Mouse (Mus musculus): ENCODE data around the gene Tcf20. TPM values are rescaled to one million over a fixed set of nuclear protein-coding genes. Genes with fewer than 3 reads are reported as not detected.
A peak's percentile ranks its signal among the peaks of the same experiment; 100 is the strongest.

Gene Tcf20
- total RNA-seq (2022) = 10 to 100 TPM; 56.2 to 63.4 (median 59.7) TPM

DNA sequence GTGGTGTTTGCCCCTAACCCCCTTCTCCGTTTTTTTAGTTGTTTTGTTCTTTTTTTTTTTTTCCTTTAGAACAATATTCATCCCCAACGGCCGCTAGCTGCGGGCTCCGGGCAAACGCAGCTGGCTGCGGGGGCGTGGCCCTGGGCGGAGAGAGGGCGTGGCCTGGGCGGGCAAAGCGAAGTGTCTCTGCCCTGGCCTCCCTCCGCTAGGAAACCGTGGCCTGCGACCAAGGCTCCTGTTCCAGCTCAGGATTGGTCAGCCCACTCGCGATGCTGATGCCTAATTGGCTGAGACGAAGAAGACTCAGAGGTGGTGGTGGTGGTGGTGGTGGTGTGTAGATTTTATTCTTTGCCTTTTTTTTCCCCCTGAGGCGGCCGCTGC is at the start of gene Tcf20:
TSS of gene Tcf20 (minus strand) at position 141 of the 381 bp plus-strand sequence.
- peak; percentile 91 for DNase-seq (ENCODE audit: low spot score)

GRCm38 (mm10) chr15:83036900-83037519 is 49.3 kb upstream of the Tcf20 start:
- DNase-seq (ENCODE audit: low spot score) = no peak

- no peak for DNase-seq (ENCODE audit: low spot score)
Observed at GRCm38 (mm10) chr15:83036089-83036488, 48.4 kb upstream of the Tcf20 start.

DNA sequence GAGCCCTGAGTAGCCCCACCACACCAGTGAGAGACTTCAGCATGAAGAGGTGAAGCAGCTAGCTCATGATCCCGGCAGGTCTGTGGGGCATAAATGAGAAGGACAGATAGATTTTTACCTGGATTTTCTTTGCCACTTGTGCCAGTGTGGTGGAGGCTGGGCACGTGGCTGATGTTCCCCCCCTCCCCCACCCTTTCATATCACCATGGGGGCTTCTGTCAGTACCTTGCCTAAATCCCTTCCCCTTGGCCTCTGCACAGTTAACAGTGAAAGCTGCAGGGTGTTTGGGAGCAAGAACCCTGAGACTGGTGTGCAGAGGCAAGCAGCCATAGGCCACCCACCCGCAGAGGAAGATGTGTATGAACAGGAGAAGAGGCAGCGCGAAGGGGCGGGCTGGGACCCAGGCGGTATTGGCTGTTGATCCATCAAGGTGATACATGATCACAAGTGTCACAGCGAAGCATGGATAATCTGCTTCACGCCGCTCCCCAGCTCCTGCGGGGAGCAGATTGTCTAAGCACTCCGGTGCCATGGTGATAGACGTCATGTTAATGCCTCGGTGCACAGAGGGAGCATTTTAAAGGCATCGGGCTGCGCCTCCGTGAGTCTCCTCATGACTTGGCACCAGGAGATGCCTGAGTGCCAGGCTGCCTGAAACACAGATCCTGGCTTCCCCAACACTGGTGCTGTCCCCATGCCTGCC is 46.8 kb upstream of the Tcf20 start:
- no peak for DNase-seq (ENCODE audit: low spot score)

DNA sequence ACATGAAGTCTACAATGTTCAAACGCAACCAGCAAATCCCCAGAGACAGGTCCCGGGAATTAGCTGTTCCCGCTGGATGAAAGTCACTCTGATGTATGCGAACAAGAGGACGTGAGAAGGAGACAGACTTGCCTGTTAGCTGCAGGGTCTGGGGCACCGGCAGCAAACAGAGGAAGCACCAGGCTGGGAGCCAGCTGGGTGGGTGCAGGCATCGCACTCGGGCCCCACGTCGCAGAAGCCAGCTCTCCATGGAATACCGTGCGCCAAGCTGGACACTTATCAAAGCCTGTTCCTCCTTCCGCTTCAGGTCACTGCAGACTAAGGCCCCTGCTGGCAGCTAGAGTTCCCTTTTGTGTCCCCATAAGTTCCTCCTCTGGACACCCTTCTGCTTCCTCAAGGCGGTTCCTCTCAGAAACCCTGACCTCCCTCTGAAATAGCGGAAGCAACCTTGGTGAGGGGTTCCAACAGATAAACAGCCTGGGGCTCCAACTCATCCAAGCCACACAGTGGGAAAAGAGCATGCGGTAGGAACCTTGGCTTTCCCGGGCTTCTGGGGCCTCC is 45.4 kb upstream of the Tcf20 start, which contains the start of gene Nfam1:
TSS of gene Nfam1 (minus strand) at position 326 of the 561 bp plus-strand sequence.
- peak; percentile 46 for DNase-seq (ENCODE audit: low spot score)

GRCm38 (mm10) chr15:83030884-83031283 is 43.2 kb upstream of the Tcf20 start:
- no peak for DNase-seq (ENCODE audit: low spot score)

DNA sequence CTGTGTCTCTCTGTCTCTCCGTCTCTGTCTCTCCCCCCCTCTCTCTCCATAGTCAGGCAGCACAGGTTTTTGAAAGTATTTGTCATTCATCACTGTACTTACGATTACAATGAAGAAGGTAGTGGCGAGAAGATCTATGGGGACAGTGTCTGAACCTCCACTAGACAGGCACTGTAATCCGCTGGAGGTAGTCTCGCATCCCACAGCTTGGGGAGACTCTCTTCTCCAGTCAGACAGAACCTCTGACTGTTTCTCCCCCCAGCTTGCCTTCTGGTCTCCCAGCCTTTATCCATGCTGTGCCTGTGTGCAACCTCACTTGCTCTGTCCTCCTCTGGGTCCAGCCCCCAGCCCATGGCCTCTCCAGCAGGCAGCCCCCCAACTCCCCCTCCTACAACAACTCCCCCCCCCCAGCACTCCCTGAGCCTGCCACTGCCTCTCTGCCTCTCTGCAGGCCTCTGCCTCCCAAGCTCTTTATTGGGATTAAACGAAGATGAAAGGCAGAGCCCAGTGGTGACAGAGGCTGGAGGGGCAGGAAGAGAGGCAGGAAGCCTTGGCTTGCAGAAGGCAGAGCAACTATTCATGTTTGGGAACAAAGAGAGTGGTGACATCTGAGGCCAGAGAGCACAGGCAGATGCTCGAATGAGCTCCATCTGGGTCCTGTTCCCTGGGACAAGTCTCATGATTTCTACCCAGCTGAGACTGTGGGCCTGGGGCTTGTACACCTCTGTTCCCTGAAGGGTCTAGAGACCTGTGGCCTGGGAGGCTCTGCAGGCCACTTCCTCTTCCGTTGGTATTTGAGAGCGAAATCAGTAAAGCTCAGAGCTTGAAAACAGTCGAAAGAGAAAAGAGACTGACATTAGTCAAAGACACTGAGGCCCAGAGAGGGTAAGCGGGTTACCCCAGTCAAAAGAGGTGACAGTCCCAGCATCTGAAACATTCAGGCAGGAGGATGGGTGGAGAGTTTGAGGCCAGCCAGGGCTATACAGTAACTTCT is 42.4 kb upstream of the Tcf20 start:
- no peak for DNase-seq (ENCODE audit: low spot score)

DNA sequence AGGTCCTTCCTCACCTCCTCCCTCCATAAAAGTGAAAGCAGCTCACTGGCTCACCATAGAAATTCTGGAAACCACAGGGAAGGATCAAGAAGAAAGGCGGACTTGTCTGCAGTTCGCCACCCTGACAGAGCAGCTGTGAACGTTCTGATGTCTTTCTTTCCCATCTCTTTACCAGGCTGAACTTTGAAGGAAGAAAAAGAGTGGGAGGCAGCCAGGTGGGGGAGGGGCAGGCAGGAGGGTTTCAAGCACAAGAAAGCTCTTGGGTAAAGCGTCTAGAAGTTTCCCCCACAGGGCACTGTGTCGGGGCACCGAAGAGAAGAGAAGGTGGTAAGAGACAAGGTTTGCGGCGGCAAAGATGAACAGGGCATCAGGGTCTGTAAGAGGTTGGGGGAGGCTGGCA is 38.5 kb upstream of the Tcf20 start:
- DNase-seq (ENCODE audit: low spot score) = no peak

- no peak for DNase-seq (ENCODE audit: low spot score)
Observed at GRCm38 (mm10) chr15:83025041-83025760, 37.5 kb upstream of the Tcf20 start.

GRCm38 (mm10) chr15:83022947-83023346 is 35.3 kb upstream of the Tcf20 start:
- DNase-seq (ENCODE audit: low spot score) = no peak

DNA sequence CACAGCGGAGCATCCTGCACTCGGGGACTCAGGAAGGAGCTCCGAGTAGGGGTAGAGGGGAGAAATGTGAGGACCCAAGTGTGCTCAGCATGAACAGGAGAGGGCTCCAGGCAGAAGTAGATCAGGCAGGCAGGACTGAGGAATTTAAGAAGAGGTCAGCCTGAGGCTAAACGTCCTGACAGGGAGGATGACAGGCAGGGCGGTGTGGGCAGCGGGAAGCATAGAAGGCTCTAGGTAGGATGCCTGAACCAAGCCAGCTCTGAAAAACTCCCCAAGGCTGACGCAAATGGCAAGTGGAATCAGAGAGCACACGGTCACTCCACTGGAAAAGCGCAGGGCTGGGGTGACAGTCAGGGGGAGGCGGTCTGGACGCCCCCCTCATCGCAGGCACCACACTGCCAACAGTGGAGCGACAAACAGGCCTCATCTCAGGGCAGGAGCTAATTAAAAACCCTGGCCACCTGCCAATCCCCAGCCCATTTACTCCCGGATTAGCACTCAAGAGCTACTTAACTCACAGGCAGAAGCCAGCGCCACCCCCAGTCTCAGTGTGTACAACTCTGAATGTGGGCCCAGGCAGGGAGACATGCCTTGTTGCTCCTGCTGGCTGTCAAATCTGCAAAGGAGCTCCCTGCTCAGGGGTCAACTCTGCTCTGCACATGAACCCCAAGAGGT is 23.5 kb upstream of the Tcf20 start:
- peak; percentile 53 for DNase-seq (ENCODE audit: low spot score)

GRCm38 (mm10) chr15:83010423-83010822 is 22.8 kb upstream of the Tcf20 start:
- no peak for DNase-seq (ENCODE audit: low spot score)

DNA sequence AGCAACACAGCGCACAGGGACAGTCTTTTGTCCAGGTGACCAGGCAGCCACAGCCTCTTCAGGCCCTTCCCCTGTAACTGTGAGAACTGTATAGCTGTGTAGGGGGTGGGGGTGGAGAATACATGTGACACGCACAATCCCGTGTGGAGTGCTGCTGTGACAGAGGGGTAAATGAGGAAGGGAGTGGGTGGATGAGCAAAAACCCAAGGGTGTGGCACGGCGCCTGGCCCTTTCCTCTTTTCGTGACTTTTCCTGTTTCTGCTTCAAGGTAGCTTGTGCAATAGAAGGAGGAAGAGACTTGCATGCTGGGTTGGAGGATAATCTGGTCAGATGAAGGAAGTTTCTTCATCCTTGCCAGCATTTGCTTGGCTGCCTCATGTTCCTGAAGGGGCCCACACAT is 21.9 kb upstream of the Tcf20 start:
- no peak for DNase-seq (ENCODE audit: low spot score)

DNA sequence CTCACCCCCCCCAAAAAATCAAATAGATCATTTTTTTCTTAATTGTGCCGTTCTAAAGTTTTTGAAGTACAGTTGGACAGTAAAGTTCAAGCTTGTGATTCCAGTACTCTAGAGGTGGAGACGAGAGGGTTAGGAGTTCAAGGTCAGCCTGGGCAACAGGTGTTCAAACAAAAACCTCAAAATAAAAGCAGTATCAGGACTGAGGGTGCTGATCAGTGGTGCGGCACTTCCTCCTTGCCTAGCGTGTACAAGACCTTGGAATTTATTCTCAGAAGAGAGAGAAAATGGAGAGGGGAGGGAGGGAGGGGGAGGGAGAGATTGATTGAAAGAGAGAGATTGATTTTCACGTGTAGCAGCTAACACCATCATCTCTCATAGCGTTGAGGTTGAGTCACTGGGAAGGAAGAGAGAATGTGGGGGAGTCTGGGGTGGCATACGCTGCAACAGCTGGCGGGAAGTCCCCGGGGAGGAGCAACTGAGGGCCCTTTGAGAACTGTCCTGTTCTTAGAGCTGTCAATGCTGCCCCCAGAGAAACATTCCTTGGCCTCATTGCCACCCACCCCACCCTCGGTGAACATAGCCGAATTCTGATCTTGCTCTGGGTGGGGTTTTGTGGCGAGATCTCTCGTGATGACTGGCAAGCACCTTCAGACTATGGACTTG is 21.2 kb upstream of the Tcf20 start:
- no peak for DNase-seq (ENCODE audit: low spot score)

- DNase-seq (ENCODE audit: low spot score) = no peak
Observed at GRCm38 (mm10) chr15:83007346-83007920, 19.8 kb upstream of the Tcf20 start.

DNA sequence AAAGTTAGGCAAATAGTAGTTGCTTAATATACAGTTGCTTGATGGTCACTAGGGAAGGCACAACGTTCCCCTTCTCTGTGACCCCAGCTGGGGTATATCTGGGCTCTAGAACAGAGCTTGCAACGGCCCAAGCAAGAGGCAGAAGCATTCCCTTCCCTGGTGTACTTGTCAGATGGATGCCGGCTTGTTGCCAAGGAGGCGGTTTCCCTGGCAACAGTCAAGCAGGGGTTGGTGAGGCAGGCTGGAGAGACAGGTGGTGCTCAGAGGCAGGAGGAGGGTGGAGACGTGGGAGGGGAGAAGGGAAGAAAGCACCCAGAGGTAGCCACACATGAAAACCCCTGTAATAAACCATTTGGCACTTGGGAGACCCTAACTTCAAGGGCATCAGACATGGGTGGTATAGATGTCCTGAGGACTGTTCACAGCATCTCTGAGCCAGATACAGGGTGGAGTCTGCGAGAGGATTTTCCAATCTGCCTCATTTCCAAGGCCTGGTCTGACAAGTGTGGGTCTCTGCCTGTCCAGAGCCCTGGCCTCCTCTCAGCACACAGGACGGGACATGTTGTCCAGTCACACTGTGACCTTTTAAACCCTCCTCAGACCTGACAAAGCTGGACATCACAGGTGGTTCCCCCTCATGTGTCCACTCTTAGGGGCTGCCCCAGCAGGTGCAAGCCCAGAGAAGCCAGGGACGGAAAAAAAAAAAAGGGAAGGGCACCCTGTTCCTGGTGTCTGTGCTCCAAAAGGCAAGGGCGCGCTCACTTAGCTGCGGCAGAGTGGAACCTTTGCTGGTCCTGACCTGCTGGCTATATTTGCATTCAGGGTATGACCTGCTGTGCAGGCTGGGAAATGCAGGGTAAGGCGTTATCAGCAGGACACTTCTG is 15.2 kb upstream of the Tcf20 start:
- no peak for DNase-seq (ENCODE audit: low spot score)

GRCm38 (mm10) chr15:82998811-82999221 is 11.1 kb upstream of the Tcf20 start:
- no peak for DNase-seq (ENCODE audit: low spot score)

GRCm38 (mm10) chr15:82996431-82996830 is 8.8 kb upstream of the Tcf20 start:
- no peak for DNase-seq (ENCODE audit: low spot score)

DNA sequence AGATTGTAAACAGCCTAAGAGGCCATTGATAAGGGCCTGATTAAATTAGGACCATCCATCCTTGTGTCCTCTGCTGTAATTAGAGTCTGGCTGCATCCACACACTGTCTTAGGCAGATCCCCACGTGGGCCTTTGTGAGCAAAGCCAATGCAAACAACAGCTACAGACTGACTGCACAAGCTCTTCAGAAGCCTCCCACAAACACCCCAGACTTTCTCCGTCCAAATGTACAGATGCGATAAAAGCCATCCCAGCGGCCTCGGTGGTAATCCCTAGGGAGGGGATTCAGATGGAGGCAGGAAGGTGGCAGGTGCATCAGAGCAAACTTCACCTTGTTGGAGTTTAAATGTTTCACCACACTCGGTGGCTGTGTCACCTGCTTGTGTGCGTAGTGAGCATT is 7.6 kb upstream of the Tcf20 start:
- DNase-seq (ENCODE audit: low spot score) = no peak
